Mouse (Mus musculus): ENCODE measurements around the gene AB124611. TPM values are rescaled to one million over a fixed set of nuclear protein-coding genes. Genes with fewer than 3 reads are reported as not detected.

The AB124611 gene
- total RNA-seq, 4 experiments from 2014 or later, result 0.41 TPM; not detected in 3

Small RNA genes lying within 50 kb of the gene (microRNA-seq; reads per million reads assigned to microRNA genes)
- 0 reads per million in 2 experiments for gene Mir199a-1

Other genes starting within 250 kb of the AB124611 start
- gene Kri1, start 238.2 kb upstream of the AB124611 start, total RNA-seq (2022), result 10 to 100 TPM; 43.2 to 48.9 (median 44.5) TPM
- gene Cdkn2d, start 234.8 kb upstream of the AB124611 start, total RNA-seq (2022), result 10 to 100 TPM; 48.8 to 61.6 (median 55.9) TPM
- 1 to 10 TPM in 3 of 4 experiments, under 1 TPM in 1; 0.35 to 2.0 (median 1.6) TPM for gene Ap1m2, start 213.8 kb upstream of the AB124611 start, total RNA-seq (2022)
- 10 to 100 TPM; 55.2 to 74.2 (median 64.7) TPM for gene Slc44a2, start 205.5 kb upstream of the AB124611 start, total RNA-seq (2022)
- 100 to 1,000 TPM in 3 of 4 experiments, 10 to 100 TPM in 1; 95.4 to 113 (median 103) TPM for gene Ilf3, start 158.3 kb upstream of the AB124611 start, total RNA-seq (2022)
- gene Qtrt1, start 114.3 kb upstream of the AB124611 start, total RNA-seq (2022), result 10 to 100 TPM; 28.5 to 41.7 (median 36.6) TPM
- gene Dnm2, start 101.3 kb upstream of the AB124611 start, total RNA-seq (2022), result 10 to 100 TPM; 60.8 to 76.0 (median 71.2) TPM
- gene Tmed1, start 15.9 kb upstream of the AB124611 start, total RNA-seq (2022), result 10 to 100 TPM; 10.2 to 16.2 (median 13.8) TPM
- gene Carm1, start 20.7 kb downstream of the AB124611 start, total RNA-seq (2022), result 10 to 100 TPM; 77.5 to 91.0 (median 82.4) TPM
- gene Timm29, start 66.5 kb downstream of the AB124611 start, total RNA-seq (2022), result 10 to 100 TPM; 51.6 to 64.9 (median 58.0) TPM
- gene Yipf2, start 66.7 kb downstream of the AB124611 start, total RNA-seq (2022), result 10 to 100 TPM; 19.7 to 21.4 (median 20.6) TPM
- gene Smarca4, start 90.0 kb downstream of the AB124611 start, total RNA-seq (2022), result 100 to 1,000 TPM in 3 of 4 experiments, 10 to 100 TPM in 1; 96.5 to 108 (median 103) TPM
- 10 to 100 TPM; 16.7 to 38.7 (median 26.4) TPM for gene Ldlr, start 197.3 kb downstream of the AB124611 start, total RNA-seq (2022)
- 1 to 10 TPM in 2 of 4 experiments, under 1 TPM in 2; 0.45 to 4.3 (median 2.1) TPM for gene Spc24, start 234.1 kb downstream of the AB124611 start, total RNA-seq (2022)